Mouse (Mus musculus): ENCODE data around the gene Il1r1.
A peak's percentile ranks its signal among the peaks of the same experiment; 100 is the strongest.

The Il1r1 gene

DNA sequence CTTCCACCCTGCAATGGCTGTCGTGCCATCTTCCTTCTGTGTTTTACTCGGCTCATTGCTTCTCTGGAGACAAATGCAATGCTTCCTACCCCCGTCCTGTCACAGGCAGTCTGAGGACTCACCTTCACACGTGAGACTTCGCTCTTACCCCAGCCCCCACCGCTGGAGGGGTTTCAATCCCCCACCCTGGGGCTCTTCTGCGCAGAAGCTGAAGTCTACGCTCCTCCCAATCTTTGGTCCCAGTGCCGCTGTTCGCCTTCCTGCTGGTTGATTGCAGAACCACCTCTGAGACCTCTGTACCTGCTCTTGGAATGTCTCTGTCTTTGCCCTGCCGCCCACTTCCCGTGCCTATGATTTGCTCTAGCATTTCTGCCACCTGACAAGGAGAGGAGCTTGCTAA is 89.1 kb downstream of the Il1r1 start:
- no peak for DNase-seq (ENCODE audit: extremely low spot score, low spot score)

DNA sequence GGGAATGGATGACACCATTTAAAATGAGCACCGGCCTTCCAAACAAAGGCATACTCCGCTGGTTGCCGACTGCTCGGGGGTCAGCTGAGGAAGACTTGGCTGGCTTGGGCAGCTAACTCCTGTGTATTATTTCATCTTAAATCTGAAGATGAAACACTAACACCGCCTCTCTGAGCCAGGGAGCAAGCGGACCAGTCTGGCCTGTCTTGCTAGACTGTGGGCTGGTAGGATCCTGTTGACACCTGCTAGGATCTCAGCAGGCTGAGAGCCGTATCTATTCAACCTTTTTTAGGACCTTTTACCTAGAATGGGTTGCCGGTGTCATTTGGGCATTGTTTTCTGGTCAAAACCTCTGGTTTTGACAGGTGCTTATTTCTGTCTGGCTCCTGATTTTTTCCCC is 92.8 kb downstream of the Il1r1 start:
- DNase-seq (ENCODE audit: extremely low spot score, low spot score), result no peak

DNA sequence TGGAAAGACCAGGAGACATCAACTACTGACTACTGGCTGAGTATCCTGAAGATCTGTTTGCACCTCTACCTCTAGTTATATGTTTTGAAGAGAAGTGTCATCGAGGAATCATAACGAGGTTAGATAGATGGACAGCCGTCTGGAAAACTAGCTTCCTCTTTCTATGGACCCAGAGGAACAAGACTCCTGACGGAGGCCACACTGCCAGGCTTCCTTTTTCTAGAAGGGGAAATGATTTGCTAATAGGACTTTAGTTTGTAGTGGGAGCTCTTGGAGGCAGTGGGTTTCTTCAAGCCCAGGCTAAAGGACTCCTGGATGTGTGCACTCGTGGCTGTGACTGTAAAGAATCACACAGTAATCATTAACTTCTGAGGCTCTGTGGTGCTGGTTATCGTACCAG is 96.9 kb downstream of the Il1r1 start:
- no peak for DNase-seq (ENCODE audit: extremely low spot score, low spot score)

DNA sequence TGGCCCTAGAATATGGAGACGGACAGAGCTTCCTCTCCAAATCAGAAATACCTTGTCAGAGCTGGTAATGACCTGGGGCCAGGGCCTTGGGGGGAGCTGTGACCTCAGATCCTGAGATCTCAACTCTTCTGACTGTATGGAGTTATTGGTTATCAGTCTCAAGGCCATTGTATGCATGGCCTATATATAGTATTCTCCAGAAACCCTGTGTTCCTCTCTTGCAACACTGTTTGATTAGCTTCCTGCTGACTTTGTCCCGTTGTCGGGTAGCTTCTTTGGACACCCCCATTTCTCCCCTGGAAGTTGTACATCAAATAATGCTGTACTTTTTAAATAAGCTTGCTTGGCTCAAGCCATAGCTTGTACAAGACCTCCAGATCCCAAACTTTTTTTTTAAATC is 97.7 kb downstream of the Il1r1 start:
- no peak for DNase-seq (ENCODE audit: extremely low spot score, low spot score)

DNA sequence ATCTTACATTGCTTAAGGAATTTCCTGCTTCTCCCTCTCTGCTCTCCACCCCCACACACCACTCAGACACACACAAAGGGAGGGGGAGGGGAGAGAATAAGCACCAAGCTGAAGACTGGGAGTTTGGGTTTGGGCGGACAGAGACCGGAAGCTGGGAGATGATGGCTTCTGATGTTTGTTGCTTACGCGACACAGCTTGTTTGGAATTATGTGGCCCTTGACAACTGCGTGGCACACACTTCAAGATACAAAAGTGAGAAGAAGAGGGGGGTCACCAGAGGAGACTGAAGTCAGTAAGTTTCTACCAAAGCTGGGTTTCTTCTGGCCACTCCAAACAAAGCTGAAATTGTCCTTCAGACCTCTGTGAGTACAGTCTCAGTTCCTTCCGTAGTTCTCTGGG is 99.6 kb downstream of the Il1r1 start, which contains the start of gene Il1rl2:
Gene Il1rl2 (plus strand): TSS at position 154 of the 400 bp plus-strand sequence.
- peak; percentile 15 for DNase-seq (ENCODE audit: extremely low spot score, low spot score)

DNA sequence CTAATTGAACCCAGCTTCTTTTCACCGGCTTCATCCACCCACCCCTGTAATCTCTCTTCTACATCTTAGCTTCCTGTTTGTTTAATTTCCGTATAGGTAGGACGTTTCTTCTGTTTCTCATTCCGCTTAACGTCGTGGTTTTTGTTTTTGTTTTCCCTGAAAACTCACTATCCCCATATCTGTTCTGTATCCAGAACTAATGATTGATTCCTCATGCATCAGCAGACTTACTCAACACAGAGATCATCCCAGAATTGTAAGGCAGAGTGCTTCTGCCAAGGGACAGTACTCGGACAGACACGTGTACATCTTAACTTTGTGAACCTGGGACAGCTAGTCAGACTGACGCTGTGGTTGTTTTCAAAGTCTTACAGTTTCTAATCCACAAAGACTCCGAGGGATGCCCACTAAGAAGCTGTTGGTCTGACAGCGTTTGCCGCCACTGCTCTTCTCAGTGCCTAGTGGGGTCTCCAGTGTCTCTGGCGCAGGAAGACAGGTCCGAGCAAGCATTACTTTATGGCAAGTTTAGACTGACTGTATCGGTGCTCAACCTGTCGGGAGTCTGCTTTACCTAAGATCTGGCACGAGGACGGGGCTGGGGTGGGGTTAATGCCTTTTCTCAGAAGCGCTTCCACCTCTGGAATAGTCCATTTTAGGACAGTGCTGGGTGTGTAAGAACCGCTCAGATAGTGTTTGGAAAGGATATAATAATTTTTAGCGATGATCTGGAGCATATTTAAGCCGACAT is 100.2 kb downstream of the Il1r1 start:
- DNase-seq (ENCODE audit: extremely low spot score, low spot score), result peak; percentile 29

DNA sequence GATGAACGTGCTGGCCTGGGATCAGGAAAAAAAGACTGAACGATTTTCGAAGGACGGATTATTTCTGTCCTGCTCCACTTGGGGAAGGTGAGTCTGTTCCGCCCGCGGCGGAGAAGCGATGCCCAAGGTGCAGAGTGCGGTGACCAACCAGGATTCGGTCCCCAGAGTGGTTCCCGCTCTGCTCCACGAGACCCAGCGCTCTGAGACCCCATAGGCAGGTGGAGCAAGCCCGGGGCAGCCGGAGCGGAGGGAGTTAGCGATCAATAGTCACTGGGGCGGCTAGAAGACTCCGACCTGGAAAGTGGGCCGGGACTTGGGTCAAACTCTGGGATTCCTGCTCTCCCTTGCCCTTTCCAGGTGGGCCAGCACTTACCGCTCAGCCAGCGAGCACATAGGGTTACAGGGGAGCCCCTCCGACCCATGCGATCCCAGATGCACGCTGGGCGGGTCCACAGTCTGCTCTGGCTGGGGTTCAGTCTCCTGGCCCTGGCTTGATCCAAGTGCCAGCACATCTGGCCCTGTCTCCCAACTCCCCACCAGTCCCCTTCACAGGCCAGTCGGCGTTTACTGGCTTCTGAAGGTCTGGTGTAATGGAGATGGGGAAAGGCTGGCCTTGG is 100.9 kb downstream of the Il1r1 start:
- DNase-seq (ENCODE audit: extremely low spot score, low spot score), result peak; percentile 47

DNA sequence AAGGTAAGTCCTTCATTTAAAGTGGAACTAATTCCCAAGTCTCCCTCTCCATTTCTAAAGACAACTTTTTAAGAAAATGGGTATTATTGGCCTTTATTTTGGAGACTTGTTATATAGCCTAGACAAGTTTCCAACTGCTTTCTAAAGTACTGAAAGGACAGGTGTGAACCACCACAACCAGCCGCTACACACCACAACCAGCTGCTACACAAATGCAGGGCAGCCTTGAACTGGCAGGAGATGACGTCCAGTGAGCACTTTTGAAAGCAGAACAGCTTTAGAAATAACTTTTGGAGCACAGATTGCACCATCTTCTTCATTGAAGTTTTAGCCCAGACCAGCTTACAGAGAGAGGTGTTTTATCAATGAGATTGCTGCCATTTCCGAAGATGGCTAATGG is 102.7 kb downstream of the Il1r1 start:
- no peak for DNase-seq (ENCODE audit: extremely low spot score, low spot score)

DNA sequence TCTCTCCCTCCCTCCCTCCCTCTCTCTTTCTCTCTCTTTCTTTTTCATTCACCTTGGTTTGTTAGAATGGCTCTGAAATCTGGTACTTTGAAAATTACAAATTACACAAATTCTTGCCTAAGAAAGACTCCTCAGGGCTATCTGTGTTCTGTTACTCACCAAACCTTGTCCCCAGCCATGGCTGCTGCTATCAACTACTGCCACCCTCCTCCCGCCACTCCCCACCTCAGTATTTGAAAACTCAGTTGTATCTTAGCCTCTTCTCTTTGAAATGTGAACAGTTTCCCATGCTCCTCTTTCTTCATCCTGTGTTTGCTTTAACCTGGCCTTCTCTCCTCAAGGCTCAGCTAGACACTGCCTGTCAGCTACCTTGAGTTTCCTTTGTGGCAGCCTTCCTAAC is 104.6 kb downstream of the Il1r1 start:
- DNase-seq (ENCODE audit: extremely low spot score, low spot score), result no peak

DNA sequence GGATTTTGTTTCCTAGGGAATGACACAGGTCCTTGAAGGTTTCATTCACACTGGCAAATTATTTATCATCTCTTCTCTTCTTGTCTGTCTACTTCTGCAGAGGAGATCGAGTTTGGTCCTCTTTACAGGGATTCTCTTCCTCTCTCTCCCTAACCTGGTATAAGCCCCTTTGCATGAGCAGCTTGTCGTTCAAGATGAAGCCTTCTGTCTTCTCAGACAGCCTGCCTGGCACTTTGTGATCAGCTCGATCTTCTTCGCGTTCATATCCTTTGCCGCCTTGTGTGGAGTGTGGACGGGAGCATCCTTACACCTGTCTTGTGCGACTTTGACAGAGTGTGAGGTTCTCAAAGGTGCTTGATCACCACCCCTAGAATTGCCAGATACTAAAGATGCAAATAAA is 105.3 kb downstream of the Il1r1 start:
- no peak for DNase-seq (ENCODE audit: extremely low spot score, low spot score)

DNA sequence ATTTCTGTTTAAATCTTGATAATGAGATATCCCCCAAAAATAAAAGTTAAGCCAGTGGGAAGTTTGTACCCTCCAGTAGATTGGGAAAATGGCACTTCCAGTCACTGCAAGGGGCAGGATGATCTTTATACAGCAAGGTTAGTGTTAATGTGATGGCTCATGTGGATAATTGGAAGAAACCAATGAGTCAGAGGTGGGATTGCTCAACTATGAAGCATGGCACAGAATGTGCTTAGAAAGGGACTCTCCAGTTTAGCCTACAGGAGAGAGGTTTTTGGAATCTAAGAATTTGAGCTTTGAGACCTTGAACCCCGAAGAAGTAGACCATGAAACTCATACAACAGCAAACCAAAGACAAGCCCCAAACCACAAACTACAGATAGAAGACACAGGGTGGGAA is 114.5 kb downstream of the Il1r1 start:
- no peak for DNase-seq (ENCODE audit: extremely low spot score, low spot score)

DNA sequence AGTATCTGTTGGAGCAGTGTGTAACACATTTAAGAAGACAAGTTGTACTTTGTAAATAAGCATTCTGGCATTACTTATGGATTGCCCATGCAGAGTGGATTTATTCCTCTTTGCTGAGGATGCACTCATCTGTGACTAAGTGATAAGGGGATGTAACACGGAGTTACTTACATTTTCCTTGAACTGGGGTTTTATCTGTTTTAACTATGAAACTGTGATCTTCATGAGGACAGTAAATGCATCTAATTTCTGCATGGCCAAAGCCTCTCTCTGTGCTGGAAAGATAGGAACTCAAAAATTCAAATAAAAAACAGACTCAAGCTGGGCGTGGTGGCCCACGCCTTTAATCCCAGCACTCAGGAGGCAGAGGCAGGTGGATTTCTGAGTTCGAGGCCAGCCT is 115.2 kb downstream of the Il1r1 start:
- DNase-seq (ENCODE audit: extremely low spot score, low spot score), result no peak

DNA sequence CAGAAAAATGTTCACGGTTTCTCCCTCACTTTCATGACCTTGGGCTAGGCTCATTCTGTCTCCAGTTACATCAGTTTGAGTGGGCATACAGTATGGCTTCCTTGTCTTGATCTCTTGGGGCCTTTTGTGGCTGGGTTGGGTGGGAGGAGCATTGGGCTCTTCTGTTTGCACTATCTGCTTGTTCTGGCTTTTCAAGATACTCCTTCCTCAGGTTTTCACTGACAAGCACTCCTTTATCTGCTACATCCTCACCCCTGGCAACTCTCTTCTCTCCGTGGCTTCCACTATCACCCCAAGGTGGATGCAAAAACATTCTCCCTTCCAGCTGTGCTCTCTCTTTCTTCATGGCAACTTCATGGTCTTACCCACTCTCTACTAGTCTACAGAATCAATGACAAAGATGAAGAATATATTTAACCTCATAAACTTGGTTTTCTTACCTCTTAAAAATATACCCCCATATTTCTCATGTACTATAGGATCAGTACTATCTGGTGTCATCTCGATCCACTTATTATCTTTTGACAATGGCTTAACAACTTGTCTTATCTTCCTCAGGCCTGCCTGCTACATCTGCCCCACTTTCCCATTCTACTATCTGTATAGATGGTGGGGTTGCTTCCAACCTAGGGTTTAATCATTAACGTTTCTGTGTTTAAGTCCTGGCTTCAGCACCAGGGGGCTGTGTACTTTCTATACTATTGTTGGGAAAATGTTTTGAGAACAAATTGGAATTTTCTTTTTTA is 127.5 kb downstream of the Il1r1 start:
- DNase-seq (ENCODE audit: extremely low spot score, low spot score), result no peak

DNA sequence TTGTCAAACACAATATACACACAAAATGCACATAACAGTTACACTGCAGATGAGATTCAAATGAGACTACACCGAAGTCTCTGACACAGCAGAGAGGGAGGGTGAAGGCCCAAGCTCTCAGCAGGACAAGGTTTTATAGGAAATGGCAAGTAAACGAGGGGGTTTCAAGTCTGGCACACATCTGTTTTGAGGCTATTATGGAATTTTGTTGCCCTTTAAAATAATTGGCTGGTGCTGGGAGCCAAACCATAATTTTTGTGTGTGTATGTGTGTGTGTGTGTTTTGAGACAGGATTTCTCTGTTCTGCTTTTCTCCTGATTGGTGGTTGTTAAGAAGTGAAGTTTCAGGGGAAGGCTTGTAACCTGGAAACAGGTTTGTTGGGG is 128.0 kb downstream of the Il1r1 start:
- no peak for DNase-seq (ENCODE audit: extremely low spot score, low spot score)

DNA sequence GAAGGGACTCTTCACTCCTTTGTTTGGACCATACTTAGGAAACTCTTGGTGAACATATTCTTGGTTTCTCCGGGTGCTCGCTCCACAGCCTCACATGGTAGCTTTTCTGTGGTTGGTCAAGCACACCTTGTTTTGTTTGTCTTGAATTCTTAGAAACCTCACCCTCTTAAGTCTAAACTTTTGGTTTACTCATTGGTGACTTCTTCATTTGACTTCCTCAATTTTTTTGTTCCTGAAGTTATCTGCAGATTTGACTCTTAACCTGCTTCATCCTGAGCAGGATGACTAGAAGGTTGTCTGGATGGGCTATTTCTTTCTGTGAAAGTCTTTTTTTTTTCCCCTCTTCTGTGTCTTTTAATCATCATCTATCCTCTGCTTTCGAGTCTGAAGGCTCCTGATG is 129.8 kb downstream of the Il1r1 start:
- no peak for DNase-seq (ENCODE audit: extremely low spot score, low spot score)

DNA sequence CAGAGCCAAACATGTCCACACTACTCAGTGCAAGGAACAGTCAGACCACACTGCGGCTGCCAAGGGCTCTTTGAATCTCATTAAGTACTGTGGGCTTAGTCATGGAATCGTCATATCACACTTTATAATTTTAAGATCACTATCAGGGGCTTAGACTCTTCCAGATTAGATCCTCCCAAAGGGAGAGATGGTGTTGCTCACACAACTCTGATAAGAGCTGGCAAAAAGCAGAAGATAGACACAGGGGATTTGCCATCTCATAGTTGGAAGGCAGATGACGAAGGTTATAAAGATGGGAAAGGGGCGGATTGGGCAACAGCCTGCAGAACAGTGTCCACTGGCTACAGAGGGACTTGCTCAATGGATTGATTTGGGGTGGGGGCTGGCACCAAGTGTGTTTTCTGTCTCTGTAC is 130.6 kb downstream of the Il1r1 start:
- DNase-seq (ENCODE audit: extremely low spot score, low spot score), result no peak

DNA sequence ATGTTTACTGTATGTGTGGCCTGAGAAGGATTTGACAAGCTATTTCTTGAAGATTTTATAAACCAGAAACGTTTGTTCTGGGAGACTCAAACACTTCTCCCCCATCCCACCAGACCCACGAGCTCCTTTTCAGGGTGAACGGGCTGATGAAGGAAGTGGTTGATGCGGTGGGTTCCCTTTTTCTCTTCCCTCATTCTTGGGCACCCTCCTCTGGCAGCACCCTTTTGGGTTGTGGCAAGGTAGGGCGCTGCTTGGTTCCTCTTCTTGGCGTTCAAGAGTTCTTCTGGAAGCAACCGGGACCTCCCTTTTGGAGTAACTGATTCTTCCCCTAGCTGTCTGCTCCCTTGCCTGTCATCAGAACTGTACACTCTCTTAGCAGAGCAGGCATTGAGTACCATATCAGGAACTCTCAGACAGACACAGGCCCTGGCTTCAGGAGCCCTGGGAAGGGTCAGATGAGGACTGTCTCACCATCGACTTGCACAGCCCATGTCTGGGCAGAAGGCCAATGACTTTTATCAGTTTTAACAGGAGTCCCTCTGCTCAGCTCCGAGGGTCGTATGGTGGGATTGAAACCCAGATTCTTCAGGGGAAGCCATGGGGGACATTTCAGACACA is 131.1 kb downstream of the Il1r1 start:
- no peak for DNase-seq (ENCODE audit: extremely low spot score, low spot score)

DNA sequence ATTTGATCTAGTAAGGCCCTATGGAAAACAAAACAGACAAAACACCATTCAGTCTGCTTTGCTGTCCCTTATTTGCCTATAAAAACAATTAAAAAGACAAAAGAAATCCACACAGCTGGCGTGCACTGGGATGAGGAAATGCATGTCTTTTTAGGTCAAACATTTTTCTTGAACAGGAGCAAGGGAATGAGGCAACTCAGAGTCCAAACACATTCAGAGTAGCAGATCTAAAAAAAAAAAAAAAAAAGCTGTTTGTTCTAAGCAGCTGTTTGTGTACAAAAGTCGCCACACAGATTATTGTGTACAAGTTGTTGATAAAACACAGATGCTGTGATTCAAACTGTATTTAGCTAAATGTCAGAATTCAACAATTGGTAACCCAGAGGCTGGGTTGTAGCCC is 133.0 kb downstream of the Il1r1 start:
- DNase-seq (ENCODE audit: extremely low spot score, low spot score), result no peak

DNA sequence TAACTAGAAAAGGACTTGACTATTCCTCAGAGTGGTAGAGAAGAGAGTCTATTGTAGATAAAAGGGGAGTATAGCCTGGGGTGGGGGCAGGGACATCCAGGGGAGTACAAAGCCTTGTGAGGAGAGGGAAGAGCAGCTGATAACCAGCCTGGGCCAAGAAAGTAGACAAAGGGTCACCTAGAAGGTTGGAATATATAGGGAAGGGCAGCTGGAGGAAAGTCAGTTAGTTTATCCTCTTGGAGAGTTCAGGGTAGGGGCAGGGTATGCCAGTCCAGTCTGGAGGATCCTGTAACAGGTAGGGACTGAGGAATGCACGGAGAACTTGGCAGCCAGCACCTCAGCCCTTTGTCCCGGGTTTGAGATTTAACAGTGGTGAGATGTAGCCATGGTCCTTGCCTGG is 133.5 kb downstream of the Il1r1 start:
- DNase-seq (ENCODE audit: extremely low spot score, low spot score), result no peak

DNA sequence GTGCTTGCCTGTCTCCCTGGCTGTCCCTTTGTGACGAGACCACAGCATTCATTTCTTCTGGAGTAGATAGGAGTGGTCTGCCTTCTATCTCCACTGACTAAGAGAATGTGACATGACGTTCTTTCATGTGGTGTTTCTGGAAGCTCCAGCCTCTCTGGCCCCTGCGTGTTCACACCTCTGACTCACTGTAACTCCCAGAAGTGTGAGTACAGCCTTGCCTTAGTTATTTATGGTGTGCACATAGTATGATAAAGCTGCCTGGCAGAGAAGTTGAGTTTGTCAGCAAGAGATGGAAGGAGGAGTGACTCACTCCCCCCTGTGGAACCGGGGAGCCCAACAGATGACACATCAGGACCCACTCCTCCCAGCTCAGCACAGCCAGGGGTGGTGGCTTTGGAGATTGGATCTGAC is 133.9 kb downstream of the Il1r1 start:
- DNase-seq (ENCODE audit: extremely low spot score, low spot score), result no peak

DNA sequence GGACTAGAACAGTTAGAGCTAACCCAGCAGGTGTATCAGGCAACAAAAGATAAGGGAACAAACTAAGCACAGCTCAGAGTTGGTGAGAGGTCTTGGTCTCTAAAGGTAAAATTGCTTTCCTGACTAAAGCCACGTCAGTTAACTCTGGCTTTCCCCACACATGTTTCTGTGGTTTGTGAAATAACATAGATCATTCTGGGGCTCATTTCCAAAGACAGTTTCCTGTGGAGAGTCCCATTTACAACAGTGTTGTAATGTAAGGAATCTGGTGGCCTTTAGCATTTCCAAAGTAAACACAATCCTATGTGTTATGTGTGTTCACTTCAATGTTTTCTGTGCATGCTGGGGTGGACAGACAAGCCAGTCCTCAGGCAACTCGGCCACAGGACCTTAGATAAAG is 134.9 kb downstream of the Il1r1 start:
- no peak for DNase-seq (ENCODE audit: extremely low spot score, low spot score)

DNA sequence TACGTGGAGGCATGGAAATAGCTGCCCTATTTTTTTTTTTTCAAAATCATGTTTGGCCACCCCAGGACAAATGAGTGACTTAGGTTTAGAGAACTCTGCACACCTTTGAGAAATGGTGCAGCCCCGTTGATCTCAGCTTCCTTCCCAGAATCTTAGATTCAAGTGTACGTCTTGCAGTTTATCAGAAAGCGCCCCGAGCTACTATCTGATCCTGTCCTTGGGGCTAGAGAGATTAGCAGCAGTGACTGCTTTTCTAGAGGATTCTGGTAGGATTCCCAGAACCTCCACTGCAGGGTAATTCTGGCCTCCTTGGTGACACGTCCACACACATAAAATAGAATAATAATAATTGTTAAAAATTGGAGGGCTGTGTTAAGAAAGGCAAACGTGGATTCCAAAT is 136.1 kb downstream of the Il1r1 start:
- no peak for DNase-seq (ENCODE audit: extremely low spot score, low spot score)

Data from neural tube, embryonic 10.5 days (tissue).